Mouse (Mus musculus): ENCODE measurements around the gene Gm49721. TPM values are rescaled to one million over a fixed set of nuclear protein-coding genes. Genes with fewer than 3 reads are reported as not detected.
A peak's percentile ranks its signal among the peaks of the same experiment; 100 is the strongest.
"Not testable (repeated sequence)": the region's sequence is repeated elsewhere in the genome, so short reads cannot be mapped to it uniquely, and the experiment has no call there.

Gene Gm49721
- polyA plus RNA-seq, 1 experiment from 2014 or later: not detected

- H3K27me3 ChIP-seq; CTCF ChIA-PET; ATAC-seq; DNase-seq (ENCODE audit: low read depth, low spot score); POLR2A ChIA-PET; in situ Hi-C loops (cut with MboI; ENCODE audit: low pct_unique_long_range_greater_than_20kb): not testable (repeated sequence)
Measured at GRCm38 (mm10) chr17:7008885-7009284, 30.2 kb downstream of the Gm49721 start.

- in situ Hi-C loops (cut with MboI; ENCODE audit: low pct_unique_long_range_greater_than_20kb); ATAC-seq; POLR2A ChIA-PET: not testable (repeated sequence)
Measured at GRCm38 (mm10) chr17:7009440-7009839, 30.7 kb downstream of the Gm49721 start.

GRCm38 (mm10) chr17:7009901-7010300 lies 31.2 kb downstream of the Gm49721 start:
- ATAC-seq; in situ Hi-C loops (cut with MboI; ENCODE audit: low pct_unique_long_range_greater_than_20kb); POLR2A ChIA-PET; H3K27me3 ChIP-seq; CTCF ChIA-PET; DNase-seq (ENCODE audit: low read depth, low spot score): not testable (repeated sequence)

More at GRCm38 (mm10) chr17:7009440-7009839, 30.7 kb downstream of the Gm49721 start:
- H3K27me3 ChIP-seq; DNase-seq (ENCODE audit: low read depth, low spot score); CTCF ChIA-PET: not testable (repeated sequence)

- CTCF ChIA-PET; POLR2A ChIA-PET; DNase-seq (ENCODE audit: low read depth, low spot score); ATAC-seq; H3K27me3 ChIP-seq; in situ Hi-C loops (cut with MboI; ENCODE audit: low pct_unique_long_range_greater_than_20kb): not testable (repeated sequence)
Measured at GRCm38 (mm10) chr17:7014190-7014589, 35.5 kb downstream of the Gm49721 start.

GRCm38 (mm10) chr17:7025257-7025656 lies 46.6 kb downstream of the Gm49721 start, which contains the start of gene Gm1604a:
Gene Gm1604a (plus strand): TSS chr17:7025568.
- CTCF ChIA-PET; in situ Hi-C loops (cut with MboI; ENCODE audit: low pct_unique_long_range_greater_than_20kb); ATAC-seq; POLR2A ChIA-PET; DNase-seq (ENCODE audit: low read depth, low spot score); H3K27me3 ChIP-seq: not testable (repeated sequence)

GRCm38 (mm10) chr17:7025764-7026346 lies 47.2 kb downstream of the Gm49721 start:
- in situ Hi-C loops (cut with MboI; ENCODE audit: low pct_unique_long_range_greater_than_20kb); ATAC-seq; DNase-seq (ENCODE audit: low read depth, low spot score); POLR2A ChIA-PET; H3K27me3 ChIP-seq; CTCF ChIA-PET: not testable (repeated sequence)

- H3K27me3 ChIP-seq; POLR2A ChIA-PET; CTCF ChIA-PET; DNase-seq (ENCODE audit: low read depth, low spot score); in situ Hi-C loops (cut with MboI; ENCODE audit: low pct_unique_long_range_greater_than_20kb): not testable (repeated sequence)
- peak; percentile 4 for ATAC-seq
Measured at GRCm38 (mm10) chr17:7030204-7030603, 51.5 kb downstream of the Gm49721 start.

GRCm38 (mm10) chr17:7030622-7031174 lies 52.0 kb downstream of the Gm49721 start:
- CTCF ChIA-PET; in situ Hi-C loops (cut with MboI; ENCODE audit: low pct_unique_long_range_greater_than_20kb); H3K27me3 ChIP-seq; POLR2A ChIA-PET; DNase-seq (ENCODE audit: low read depth, low spot score): not testable (repeated sequence)
- peak; percentile 36 for ATAC-seq

- in situ Hi-C loops (cut with MboI; ENCODE audit: low pct_unique_long_range_greater_than_20kb); CTCF ChIA-PET; DNase-seq (ENCODE audit: low read depth, low spot score); ATAC-seq; H3K27me3 ChIP-seq; POLR2A ChIA-PET: not testable (repeated sequence)
Measured at GRCm38 (mm10) chr17:7033192-7034166, 54.8 kb downstream of the Gm49721 start.

GRCm38 (mm10) chr17:7068997-7069539 lies 90.4 kb downstream of the Gm49721 start:
- POLR2A ChIA-PET; CTCF ChIA-PET; H3K27me3 ChIP-seq; ATAC-seq; DNase-seq (ENCODE audit: low read depth, low spot score); in situ Hi-C loops (cut with MboI; ENCODE audit: low pct_unique_long_range_greater_than_20kb): not testable (repeated sequence)

GRCm38 (mm10) chr17:7069561-7070240 lies 91.0 kb downstream of the Gm49721 start:
- CTCF ChIA-PET; H3K27me3 ChIP-seq; POLR2A ChIA-PET; DNase-seq (ENCODE audit: low read depth, low spot score); ATAC-seq; in situ Hi-C loops (cut with MboI; ENCODE audit: low pct_unique_long_range_greater_than_20kb): not testable (repeated sequence)

All from Patski (cell line).